Mouse (Mus musculus): ENCODE measurements around the gene Tph1.

The Tph1 gene

DNA sequence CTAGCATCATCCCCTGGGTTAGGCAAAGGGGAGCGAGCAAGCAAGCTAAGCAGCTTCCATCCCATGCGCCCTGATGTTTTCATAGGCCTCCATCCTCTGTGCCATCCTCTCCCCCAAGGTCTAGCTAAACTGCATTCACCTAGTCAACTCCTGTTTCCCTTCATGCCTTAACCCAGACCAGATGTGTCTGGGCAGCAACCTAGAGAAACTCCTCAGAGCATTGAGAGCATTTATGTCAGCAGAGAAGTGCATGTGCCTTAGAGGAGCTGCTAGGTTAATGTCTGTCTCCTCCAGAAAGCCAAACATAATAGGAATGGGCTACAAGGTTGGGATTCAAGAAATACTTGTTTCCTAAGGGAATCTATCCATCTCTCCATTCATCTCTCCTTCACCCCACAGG lies 75.3 kb downstream of the Tph1 start:
- DNase-seq: no peak
